Mouse (Mus musculus): ENCODE results near the gene Dnah3.

DNA sequence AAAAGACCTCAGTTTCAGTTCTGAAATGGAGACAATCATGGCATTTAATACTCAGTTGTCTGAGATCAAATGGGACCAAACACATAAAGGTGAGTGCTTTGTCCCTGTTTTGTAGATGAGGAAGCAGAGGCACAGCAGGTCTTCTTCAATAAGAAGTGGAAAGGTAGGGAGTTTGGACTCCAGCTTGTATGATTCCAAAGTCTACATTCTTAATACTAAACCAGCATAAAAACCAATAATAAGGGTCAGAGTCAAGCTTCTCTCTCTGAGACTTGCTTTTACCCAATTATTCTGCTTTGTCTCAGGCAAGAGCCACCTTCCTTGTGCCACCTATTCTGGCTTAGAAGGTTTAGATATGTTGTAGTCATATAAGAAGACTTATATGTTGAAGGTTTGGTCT, 116.5 kb downstream of the Dnah3 start:
- TF ChIP-seq CTCF (conservative IDR thresholded peaks at IDR 0.05; ENCODE audit: insufficient read depth, insufficient read length, low read depth, low read length) = no peak
- no peak for TF ChIP-seq POLR2A (IDR thresholded peaks at IDR 0.05; ENCODE audit: low read depth, low read length)

All from kidney, adult 2 months (tissue).